Mouse (Mus musculus): ENCODE measurements at regions not wholly inside any gene's neighbourhood (a gene's known extent, or its start where the extent isn't known, plus 50 kb on each side); places are given as distances from the start of the nearest gene placed in this dataset. TPM values are rescaled to one million over a fixed set of nuclear protein-coding genes. Genes with fewer than 3 reads are reported as not detected.

DNA sequence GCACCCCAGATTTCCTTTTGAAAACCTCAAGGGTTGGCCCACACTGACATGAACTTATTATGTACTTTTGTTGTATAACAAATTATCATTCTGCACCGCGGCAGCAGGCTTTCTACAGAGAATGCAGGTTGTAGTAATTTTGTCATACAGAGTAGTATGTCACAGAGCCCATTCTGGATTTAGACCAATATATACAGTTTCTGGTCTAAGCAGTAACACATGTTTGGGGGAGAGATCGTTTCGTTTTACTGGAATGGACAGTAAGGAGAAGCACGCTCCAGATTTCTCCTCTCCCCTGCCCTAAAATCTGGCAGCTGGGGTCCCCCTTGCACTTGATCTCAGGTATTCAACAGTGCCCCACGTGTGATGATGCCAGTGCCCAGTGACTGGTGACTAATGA lies 76.0 kb upstream of the Smim23 start:
- WGBS = 83% methylated on average over 6 of the region's 6 CpGs
- Histone ChIP-seq H3K9ac (replicated peaks) (no peak overlapping the region), H3K4me1 (no peaks in the 10 kb centered on the region), H3K36me3 (no peaks in the 10 kb centered on the region), H3K4me2 (replicated peaks) (no peak overlapping the region), H3K27me3 (no peaks in the 10 kb centered on the region), H3K4me3 (no peak overlapping the region), H3K9me3 (no peaks in the 10 kb centered on the region), H3K27ac (replicated peaks) (no peak overlapping the region)
- ATAC-seq (replicated peaks) = no peak

DNA sequence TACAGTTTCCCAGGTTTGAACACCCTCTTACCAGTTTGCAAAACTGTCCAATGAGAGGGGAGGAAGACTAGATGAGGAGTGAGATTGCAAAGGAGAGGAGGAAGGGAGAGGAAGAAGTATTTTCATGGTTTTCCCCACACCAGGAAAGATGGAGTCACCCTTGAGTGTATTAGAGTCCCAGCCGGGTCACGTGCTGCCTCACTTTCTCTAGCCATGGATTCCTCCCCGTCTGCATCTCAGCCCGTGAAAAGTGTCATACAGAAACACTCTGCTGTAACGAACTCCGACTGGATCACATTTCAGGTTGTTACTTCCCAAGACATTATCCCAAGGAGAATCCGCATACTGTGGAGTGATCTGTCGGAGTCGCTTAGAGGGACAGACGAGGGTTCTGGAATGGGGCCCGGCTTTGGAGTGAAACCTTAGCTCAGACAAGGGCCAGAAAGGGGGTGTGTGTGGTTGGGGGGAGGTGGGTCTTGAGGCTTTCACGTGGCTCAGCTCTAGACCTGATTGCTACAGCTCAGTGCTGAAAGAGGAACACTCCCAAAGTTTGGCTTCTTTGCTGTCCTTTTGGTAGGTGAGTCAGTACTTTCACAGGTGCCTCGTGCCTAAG lies 75.3 kb upstream of the Smim23 start:
- H3K9me3 ChIP-seq = no peaks in the 10 kb centered on the region
- no peaks in the 10 kb centered on the region for H3K36me3 ChIP-seq
- H3K4me3 ChIP-seq = no peak overlapping the region
- H3K4me1 ChIP-seq = no peaks in the 10 kb centered on the region
- H3K27me3 ChIP-seq = no peaks in the 10 kb centered on the region
- no peak overlapping the region for H3K4me2 ChIP-seq (replicated peaks)
- H3K9ac ChIP-seq (replicated peaks) = no peak overlapping the region
- no peak for ATAC-seq (replicated peaks)
- no peak overlapping the region for H3K27ac ChIP-seq (replicated peaks)
- WGBS = 64% methylated on average over 13 of the region's 13 CpGs

DNA sequence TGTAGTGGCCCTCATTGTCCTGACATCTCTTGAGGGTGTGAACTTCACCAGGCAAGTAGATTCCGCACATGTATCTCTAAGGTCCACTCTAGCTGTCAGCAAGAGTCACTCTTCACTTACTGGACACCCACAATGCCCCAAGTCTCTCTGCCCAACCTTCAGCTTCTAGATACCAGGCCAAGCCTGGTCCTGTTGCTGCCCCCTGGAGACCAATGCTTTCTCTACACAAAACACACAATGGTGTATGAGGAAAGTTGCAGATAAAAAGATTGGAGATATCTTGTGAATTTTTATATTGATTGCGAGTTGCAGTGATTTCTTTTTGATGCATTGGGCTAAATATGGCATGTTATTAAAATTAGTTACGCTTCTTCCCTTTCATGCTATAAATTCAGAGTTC lies 71.0 kb upstream of the Smim23 start:
- H3K4me3 ChIP-seq = no peak overlapping the region
- H3K36me3 ChIP-seq = no peaks in the 10 kb centered on the region
- ATAC-seq (replicated peaks) = no peak
- H3K9ac ChIP-seq (replicated peaks) = no peak overlapping the region
- WGBS = 84% methylated on average over 3 of the region's 3 CpGs
- H3K4me2 ChIP-seq (replicated peaks) = no peak overlapping the region
- no peak overlapping the region for H3K27ac ChIP-seq (replicated peaks)
- no peaks in the 10 kb centered on the region for H3K27me3 ChIP-seq
- no peaks in the 10 kb centered on the region for H3K4me1 ChIP-seq
- no peaks in the 10 kb centered on the region for H3K9me3 ChIP-seq

DNA sequence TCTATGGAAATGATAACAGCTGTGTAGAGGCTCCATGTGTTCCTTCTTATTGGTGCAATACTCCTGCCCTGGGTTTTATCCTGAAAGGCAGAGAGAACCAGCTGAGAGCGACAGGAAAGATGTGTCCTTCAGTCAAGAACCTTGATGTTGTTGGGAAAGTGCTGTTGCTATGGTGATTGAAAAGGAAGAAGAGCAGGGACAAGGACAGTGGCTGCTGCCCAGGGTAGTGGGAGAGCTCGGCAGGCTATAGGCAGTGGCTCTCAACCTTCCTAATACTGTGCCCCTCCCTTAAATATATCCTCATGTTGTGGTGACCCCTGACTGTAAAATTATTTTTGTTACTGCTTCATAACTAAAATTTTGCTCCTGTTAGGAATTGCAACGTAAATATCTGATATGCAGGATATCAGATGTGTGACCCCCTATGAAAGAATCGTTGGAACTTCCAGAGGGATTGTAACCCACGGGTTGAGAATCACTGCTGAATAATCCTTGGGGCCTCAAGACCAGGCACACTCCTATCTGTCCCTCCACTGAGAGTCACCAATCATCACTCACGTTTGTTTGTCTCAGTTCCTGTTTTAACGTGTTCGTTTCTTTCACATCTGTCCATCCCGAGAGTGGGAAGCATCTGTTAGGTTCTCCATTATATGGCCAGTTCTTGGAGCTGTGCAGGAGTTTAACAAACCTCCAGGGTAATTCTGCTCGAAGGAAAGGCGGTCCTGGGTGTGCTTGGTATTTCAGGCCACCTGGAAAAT lies 68.9 kb upstream of the Smim23 start:
- no peak for ATAC-seq (replicated peaks)
- 77% methylated on average over 11 of the region's 11 CpGs for WGBS

DNA sequence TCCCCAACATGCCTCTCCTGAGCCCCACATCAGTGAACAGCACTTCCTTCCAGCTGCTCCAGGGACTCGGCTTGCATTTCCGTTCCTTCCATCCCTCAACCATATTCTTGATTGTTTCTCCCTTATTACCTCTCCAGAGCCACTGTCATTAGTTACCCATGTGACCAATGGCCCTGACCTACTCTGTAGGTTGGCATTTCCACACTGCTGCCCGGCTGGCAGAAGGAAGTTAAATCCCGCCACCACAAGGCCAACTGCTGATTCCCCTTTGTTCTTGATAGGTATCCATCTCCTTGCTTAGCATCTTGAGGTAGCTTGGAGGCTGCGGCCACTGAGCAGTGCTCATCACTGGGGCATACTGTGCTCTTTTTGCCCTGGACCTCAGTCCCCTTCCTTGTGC lies 68.1 kb upstream of the Smim23 start:
- H3K27me3 ChIP-seq = no peaks in the 10 kb centered on the region
- H3K36me3 ChIP-seq = no peaks in the 10 kb centered on the region
- no peaks in the 10 kb centered on the region for H3K4me1 ChIP-seq
- no peak overlapping the region for H3K27ac ChIP-seq (replicated peaks)
- ATAC-seq (replicated peaks) = no peak
- no peak overlapping the region for H3K9ac ChIP-seq (replicated peaks)
- 87% methylated on average over 5 of the region's 5 CpGs for WGBS
- H3K9me3 ChIP-seq = no peaks in the 10 kb centered on the region
- no peak overlapping the region for H3K4me3 ChIP-seq
- H3K4me2 ChIP-seq (replicated peaks) = no peak overlapping the region

More for the DNA sequence above, 68.9 kb upstream of the Smim23 start:
- Histone ChIP-seq H3K36me3 (no peaks in the 10 kb centered on the region), H3K9me3 (no peaks in the 10 kb centered on the region), H3K4me1 (no peaks in the 10 kb centered on the region), H3K4me2 (replicated peaks) (no peak overlapping the region), H3K4me3 (no peak overlapping the region), H3K27me3 (no peaks in the 10 kb centered on the region), H3K27ac (replicated peaks) (no peak overlapping the region), H3K9ac (replicated peaks) (no peak overlapping the region)

DNA sequence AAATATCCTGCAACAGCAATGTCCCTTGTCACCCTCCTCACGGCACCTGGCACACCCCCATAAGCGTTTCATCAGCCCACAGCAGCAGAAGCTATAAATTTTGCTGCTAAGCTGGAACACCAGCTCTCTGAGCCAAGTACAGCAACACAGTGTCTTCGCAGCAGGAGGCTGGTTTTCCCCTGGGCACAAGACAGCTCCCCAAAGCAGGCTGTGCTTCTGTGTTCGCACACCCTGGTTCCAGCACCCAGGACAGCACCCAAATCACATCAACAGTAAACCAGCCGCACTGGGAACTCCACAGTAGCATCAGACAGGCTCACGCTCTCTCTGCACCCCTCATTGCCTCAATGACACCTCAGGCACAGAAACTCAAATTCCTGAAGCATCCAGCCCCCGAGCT lies 64.8 kb upstream of the Smim23 start:
- no peak overlapping the region for H3K9ac ChIP-seq (replicated peaks)
- WGBS = 37% methylated on average over 7 of the region's 7 CpGs
- no peaks in the 10 kb centered on the region for H3K9me3 ChIP-seq
- H3K27ac ChIP-seq (replicated peaks) = no peak overlapping the region
- H3K4me1 ChIP-seq = no peaks in the 10 kb centered on the region
- H3K4me2 ChIP-seq (replicated peaks) = no peak overlapping the region
- H3K36me3 ChIP-seq = no peaks in the 10 kb centered on the region
- H3K4me3 ChIP-seq = no peak overlapping the region
- H3K27me3 ChIP-seq = no peaks in the 10 kb centered on the region
- ATAC-seq (replicated peaks) = no peak

DNA sequence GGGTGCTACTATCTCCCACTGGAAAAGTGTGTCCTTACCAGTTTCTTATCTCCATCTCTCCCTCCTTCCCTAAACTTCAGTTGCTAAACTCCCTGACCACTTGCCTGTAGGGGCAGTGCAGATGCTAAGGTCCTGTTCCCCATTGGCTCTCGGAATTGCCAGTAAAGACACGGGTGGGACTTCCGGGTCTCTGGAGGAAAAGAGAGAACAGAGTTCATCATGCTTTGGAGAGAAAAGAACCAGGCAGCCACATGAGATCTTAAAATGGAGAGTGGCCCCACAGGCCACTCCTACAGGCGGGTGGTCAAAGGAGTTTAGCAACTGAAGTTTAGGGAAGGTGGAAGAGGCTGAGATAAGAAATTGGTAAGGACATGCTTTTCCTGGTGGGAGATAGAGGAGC lies 60.3 kb upstream of the Smim23 start:
- H3K27ac ChIP-seq (replicated peaks) = no peak overlapping the region
- H3K36me3 ChIP-seq = no peaks in the 10 kb centered on the region
- no peak overlapping the region for H3K9ac ChIP-seq (replicated peaks)
- WGBS = 77% methylated on average over 4 of the region's 4 CpGs
- no peaks in the 10 kb centered on the region for H3K4me1 ChIP-seq
- no peaks in the 10 kb centered on the region for H3K9me3 ChIP-seq
- H3K27me3 ChIP-seq = no peaks in the 10 kb centered on the region
- H3K4me3 ChIP-seq = no peak overlapping the region
- no peak for ATAC-seq (replicated peaks)
- H3K4me2 ChIP-seq (replicated peaks) = no peak overlapping the region

DNA sequence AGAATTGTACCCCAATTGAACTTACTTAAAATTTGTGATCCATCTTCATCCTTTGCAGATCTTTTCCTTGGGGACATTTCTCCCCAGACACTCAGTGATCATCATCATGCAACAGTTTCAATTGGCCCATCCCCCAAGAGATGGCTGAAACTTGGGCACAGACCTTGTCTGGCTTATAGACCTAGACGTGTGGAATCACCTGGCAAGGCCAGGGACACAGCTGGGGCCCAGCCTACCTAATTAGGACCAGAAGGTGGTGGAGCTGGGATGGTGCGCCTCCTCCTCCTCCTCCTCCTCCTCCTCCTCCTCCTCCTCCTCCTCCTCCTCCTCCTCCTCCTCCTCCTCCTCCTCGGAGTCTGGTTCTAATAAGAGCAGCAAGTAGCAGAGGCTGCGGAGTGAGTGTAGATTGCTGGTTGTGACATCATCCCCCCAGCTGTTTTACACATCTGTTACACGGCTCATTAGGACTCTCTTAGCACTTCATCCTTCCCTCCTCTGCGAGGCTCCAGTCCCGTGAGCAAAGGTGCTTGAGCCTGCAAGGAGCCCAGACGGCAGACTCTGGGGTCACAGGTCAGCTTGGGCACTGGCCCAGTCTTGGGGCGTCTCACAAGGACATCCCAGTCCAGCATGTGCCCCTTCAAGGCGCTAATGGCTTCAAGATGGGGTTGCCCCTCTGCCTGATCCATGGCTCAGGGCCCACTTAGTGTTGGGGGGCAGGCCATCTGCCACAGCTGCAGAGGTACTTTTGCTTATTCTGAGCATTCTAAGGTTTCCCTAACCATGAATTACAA lies 58.9 kb upstream of the Smim23 start:
- H3K27ac ChIP-seq (replicated peaks) = no peak overlapping the region
- no peak overlapping the region for H3K4me2 ChIP-seq (replicated peaks)
- H3K9me3 ChIP-seq = no peaks in the 10 kb centered on the region
- 68% methylated on average over 9 of the region's 10 CpGs for WGBS
- H3K4me1 ChIP-seq = no peaks in the 10 kb centered on the region
- H3K4me3 ChIP-seq = no peak overlapping the region
- no peaks in the 10 kb centered on the region for H3K27me3 ChIP-seq
- ATAC-seq (replicated peaks) = no peak
- no peaks in the 10 kb centered on the region for H3K36me3 ChIP-seq
- H3K9ac ChIP-seq (replicated peaks) = no peak overlapping the region

DNA sequence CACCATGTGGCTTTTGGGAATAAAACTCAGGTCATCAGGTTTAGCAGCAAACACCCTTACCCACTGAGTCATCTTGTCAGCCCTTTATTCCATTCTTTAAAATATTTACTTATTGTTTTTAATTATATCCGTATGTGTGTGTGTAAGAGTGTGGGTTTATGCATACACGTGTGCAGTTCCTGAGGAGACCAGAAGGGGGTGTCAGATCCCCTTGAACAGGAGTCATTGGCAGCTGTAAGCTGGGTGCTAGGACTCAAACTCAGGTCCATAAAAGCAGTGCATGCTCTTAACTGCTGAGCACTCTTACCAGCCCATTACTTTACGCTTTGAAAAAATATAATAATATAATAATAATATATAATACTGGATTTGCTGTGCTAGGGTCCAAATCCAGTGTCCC lies 54.6 kb upstream of the Smim23 start:
- no peak overlapping the region for H3K27ac ChIP-seq (replicated peaks)
- H3K4me1 ChIP-seq = no peaks in the 10 kb centered on the region
- H3K4me2 ChIP-seq (replicated peaks) = no peak overlapping the region
- H3K9ac ChIP-seq (replicated peaks) = no peak overlapping the region
- no peak overlapping the region for H3K4me3 ChIP-seq
- no peaks in the 10 kb centered on the region for H3K27me3 ChIP-seq
- 96% methylated on average over 3 of the region's 3 CpGs for WGBS
- no peaks in the 10 kb centered on the region for H3K36me3 ChIP-seq
- H3K9me3 ChIP-seq = no peaks in the 10 kb centered on the region
- ATAC-seq (replicated peaks) = no peak

Small RNA genes lying in the stretch of these regions (microRNA-seq; reads per million reads assigned to microRNA genes)
- gene Gm26052 = not detected

Measured in forebrain, embryonic 15.5 days (tissue).